Mouse (Mus musculus) hindbrain, embryonic 12.5 days (tissue): Measurements from ENCODE around the gene Fem1b. TPM values are rescaled to one million over a fixed set of nuclear protein-coding genes. Genes with fewer than 3 reads are reported as not detected.
A peak's percentile ranks its signal among the peaks of the same experiment; 100 is the strongest.
"Not testable (repeated sequence)": the region's sequence is repeated elsewhere in the genome, so short reads cannot be mapped to it uniquely, and the experiment has no call there.

Experiments
- ATAC-seq: fragments of 200-750 bp; cut with Nextera tagmentation; 2 replicates; pipeline ENCODE4 v1.8.0; 2017; ENCODE audit warnings: moderate TSS enrichment; ENCODE audit not compliant: low FRiP score
- H3K27ac ChIP-seq: fragments of 300-500 bp; sonication (generic); 2 replicates; pipeline ENCODE4 v1.5.1; 2016; ENCODE audit warnings: mild to moderate bottlenecking
- H3K27me3 ChIP-seq: fragments of 300-500 bp; sonication (generic); 2 replicates; pipeline ENCODE4 v1.6.1; 2016; ENCODE audit warnings: mild to moderate bottlenecking
- H3K36me3 ChIP-seq: fragments of 300-500 bp; sonication (generic); 2 replicates; pipeline ENCODE4 v1.6.1; 2016; ENCODE audit warnings: mild to moderate bottlenecking
- H3K4me1 ChIP-seq: fragments of 300-500 bp; sonication (generic); 2 replicates; pipeline ENCODE4 v1.6.1; 2016
- H3K4me2 ChIP-seq: fragments of 300-500 bp; sonication (generic); replicated peaks from 2 replicates; pipeline ENCODE4 v1.6.1; 2016; ENCODE audit warnings: mild to moderate bottlenecking
- H3K4me3 ChIP-seq: fragments of 300-500 bp; sonication (generic); 2 replicates; pipeline ENCODE4 v1.5.1; 2016; ENCODE audit warnings: mild to moderate bottlenecking
- H3K9ac ChIP-seq: fragments of 300-500 bp; sonication (generic); 2 replicates; pipeline ENCODE4 v1.6.1; 2016; ENCODE audit warnings: mild to moderate bottlenecking, moderate library complexity
- H3K9me3 ChIP-seq: fragments of 300-500 bp; sonication (generic); replicated peaks from 2 replicates; pipeline ENCODE4 v1.6.1; 2016; ENCODE audit warnings: mild to moderate bottlenecking
- WGBS: fragments of 180-500 bp; shearing (Covaris S2); methylation state at CpG from one replicate; pipeline ENCODE4 v1.1.7; 2016; 5-methylcytosine and 5-hydroxymethylcytosine counted together
- polyA plus RNA-seq: library from polyadenylated mRNA; unstranded; fragments of >200 nt; fragmentation: Nextera tagmentation; extraction: Ambion mirVana; gene quantifications from 2 replicates; pipeline ENCODE4 v1.2.1, GENCODE M21; 2016

Gene Fem1b
- polyA plus RNA-seq, 1 experiment from 2014 or later: 55.7 TPM

GRCm38 (mm10) chr9:62799218-62799617 lies 12.5 kb downstream of the Fem1b start:
- not testable (repeated sequence) for H3K4me2 ChIP-seq, ATAC-seq, H3K27me3 ChIP-seq, H3K9me3 ChIP-seq, H3K4me3 ChIP-seq, H3K27ac ChIP-seq, H3K4me1 ChIP-seq, H3K9ac ChIP-seq
- H3K36me3 ChIP-seq: peaks cover 26% of the 10 kb centered on the region
- WGBS: 91% methylated on average over 2 of the region's 2 CpGs

- ATAC-seq: no peak
- H3K36me3 ChIP-seq: 0 out of 2 replicates have a peak, but pooled peaks cover 3% of the 10 kb centered on the region
- 91% methylated on average over 12 of the region's 12 CpGs for WGBS
These were observed 21.9 kb downstream of the Fem1b start for GRCm38 (mm10) chr9:62789856-62790255.

GRCm38 (mm10) chr9:62786721-62787120 lies 25.0 kb downstream of the Fem1b start:
- H3K27me3 ChIP-seq: no peaks in the 10 kb centered on the region
- ATAC-seq: no peak
- no peaks in the 10 kb centered on the region for H3K36me3 ChIP-seq
- 74% methylated on average over 5 of the region's 5 CpGs for WGBS
- no peaks in the 10 kb centered on the region for H3K9me3 ChIP-seq
- H3K4me3 ChIP-seq: no peak overlapping the region
- H3K27ac ChIP-seq: no peak overlapping the region
- H3K4me1 ChIP-seq: peaks cover 17% of the 10 kb centered on the region
- H3K9ac ChIP-seq: no peak overlapping the region
- no peak overlapping the region for H3K4me2 ChIP-seq

More at GRCm38 (mm10) chr9:62789856-62790255, 21.9 kb downstream of the Fem1b start:
- no peak overlapping the region for H3K27ac ChIP-seq
- H3K4me1 ChIP-seq: no peaks in the 10 kb centered on the region
- no peaks in the 10 kb centered on the region for H3K9me3 ChIP-seq
- H3K9ac ChIP-seq: no peak overlapping the region
- no peaks in the 10 kb centered on the region for H3K27me3 ChIP-seq
- no peak overlapping the region for H3K4me2 ChIP-seq
- no peak overlapping the region for H3K4me3 ChIP-seq

GRCm38 (mm10) chr9:62784233-62784632 lies 27.5 kb downstream of the Fem1b start:
- no peak for ATAC-seq
- no peak overlapping the region for H3K9ac ChIP-seq
- no peak overlapping the region for H3K4me3 ChIP-seq
- no peaks in the 10 kb centered on the region for H3K27me3 ChIP-seq
- 96% methylated on average over 2 of the region's 2 CpGs for WGBS
- no peak overlapping the region for H3K4me2 ChIP-seq
- H3K9me3 ChIP-seq: no peaks in the 10 kb centered on the region
- peak overlapping the region; percentile 53; the same call in 1 of the 2 replicates for H3K27ac ChIP-seq
- no peaks in the 10 kb centered on the region for H3K36me3 ChIP-seq
- peaks cover 20% of the 10 kb centered on the region for H3K4me1 ChIP-seq

- Histone ChIP-seq H3K4me3 (peak overlapping the region; percentile 6; the same call in 1 of the 2 replicates), H3K9ac (0 out of 2 replicates have a peak overlapping the region, but pooled peaks have one; percentile 27), H3K27ac (peak overlapping the region; percentile 52), H3K9me3 (no peaks in the 10 kb centered on the region), H3K36me3 (no peaks in the 10 kb centered on the region), H3K4me2 (peak overlapping the region; percentile 38; the same call in 1 of the 2 replicates), H3K4me1 (peaks cover 20% of the 10 kb centered on the region), H3K27me3 (no peaks in the 10 kb centered on the region)
- WGBS: 34% methylated on average over 16 of the region's 16 CpGs
- peak; percentile 67 for ATAC-seq
These were observed 28.6 kb downstream of the Fem1b start for GRCm38 (mm10) chr9:62782976-62783781.

DNA sequence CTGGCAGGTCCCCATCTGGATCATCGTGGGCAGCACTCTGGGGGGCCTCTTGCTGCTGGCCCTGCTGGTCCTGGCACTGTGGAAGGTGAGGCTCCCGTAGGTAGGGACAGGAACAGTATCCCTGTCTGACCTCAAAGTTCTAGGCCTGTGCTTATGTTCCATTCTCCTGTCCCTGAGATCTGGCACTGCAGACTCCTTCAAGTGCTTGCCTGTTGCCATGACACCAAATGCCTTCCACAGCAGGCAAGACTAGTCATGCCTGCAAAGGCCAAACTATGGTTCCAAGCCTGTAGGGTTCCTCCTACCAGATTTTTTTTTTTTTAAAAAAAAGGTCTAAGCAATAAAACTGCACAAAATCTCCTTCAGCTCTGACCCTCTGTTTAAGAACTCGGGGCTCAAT lies 29.8 kb downstream of the Fem1b start:
- 48% methylated on average over 3 of the region's 3 CpGs for WGBS
- ATAC-seq: no peak
- Histone ChIP-seq H3K36me3 (no peaks in the 10 kb centered on the region), H3K4me3 (no peak overlapping the region), H3K4me1 (peaks cover 20% of the 10 kb centered on the region), H3K27ac (no peak overlapping the region), H3K9ac (no peak overlapping the region), H3K4me2 (no peak overlapping the region), H3K27me3 (no peaks in the 10 kb centered on the region), H3K9me3 (no peaks in the 10 kb centered on the region)

DNA sequence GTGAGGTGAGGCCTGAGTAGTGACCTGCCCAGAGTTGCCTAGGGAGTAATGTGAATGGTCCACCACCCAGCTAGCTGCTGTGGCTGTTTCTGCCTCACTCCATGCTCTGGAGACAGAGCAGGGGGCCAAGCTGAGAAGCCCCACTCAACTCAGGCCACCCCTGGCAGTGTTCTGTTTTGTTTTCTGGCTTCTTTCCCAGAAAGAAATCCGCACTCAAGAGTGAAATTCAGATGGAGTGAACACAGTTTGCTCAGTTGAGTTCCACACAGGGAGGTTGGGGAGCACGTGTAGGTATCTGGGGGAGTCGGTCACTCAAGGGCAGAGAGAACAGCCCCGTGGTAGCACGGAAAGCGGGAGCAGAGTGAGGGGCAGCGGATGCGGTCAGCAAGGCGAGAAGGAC lies 33.0 kb downstream of the Fem1b start:
- H3K4me3 ChIP-seq: no peak overlapping the region
- WGBS: 90% methylated on average over 9 of the region's 9 CpGs
- H3K4me1 ChIP-seq: peaks cover 20% of the 10 kb centered on the region
- H3K4me2 ChIP-seq: no peak overlapping the region
- no peak overlapping the region for H3K27ac ChIP-seq
- H3K9me3 ChIP-seq: no peaks in the 10 kb centered on the region
- no peaks in the 10 kb centered on the region for H3K27me3 ChIP-seq
- no peak overlapping the region for H3K9ac ChIP-seq
- ATAC-seq: no peak
- H3K36me3 ChIP-seq: no peaks in the 10 kb centered on the region

- Histone ChIP-seq H3K4me1 (peaks cover 7% of the 10 kb centered on the region; the same call in 1 of the 2 replicates), H3K4me3 (no peak overlapping the region), H3K36me3 (no peaks in the 10 kb centered on the region), H3K27me3 (no peaks in the 10 kb centered on the region), H3K9ac (no peak overlapping the region), H3K9me3 (no peaks in the 10 kb centered on the region), H3K27ac (no peak overlapping the region), H3K4me2 (no peak overlapping the region)
- WGBS: 8% methylated on average over 5 of the region's 5 CpGs
- ATAC-seq: peak; percentile 46; the same call in 1 of the 2 replicates
These were observed 34.3 kb downstream of the Fem1b start for GRCm38 (mm10) chr9:62777461-62777860.

- WGBS: 56% methylated on average over 4 of the region's 4 CpGs
- H3K4me1 ChIP-seq: no peaks in the 10 kb centered on the region
- no peaks in the 10 kb centered on the region for H3K27me3 ChIP-seq
- no peaks in the 10 kb centered on the region for H3K9me3 ChIP-seq
- no peak overlapping the region for H3K27ac ChIP-seq
- no peak overlapping the region for H3K4me2 ChIP-seq
- no peak for ATAC-seq
- no peak overlapping the region for H3K9ac ChIP-seq
- no peak overlapping the region for H3K4me3 ChIP-seq
- no peaks in the 10 kb centered on the region for H3K36me3 ChIP-seq
These were observed 36.3 kb downstream of the Fem1b start for GRCm38 (mm10) chr9:62775464-62775863.

- 78% methylated on average over 8 of the region's 8 CpGs for WGBS
- no peak overlapping the region for H3K4me2 ChIP-seq
- ATAC-seq: no peak
These were observed 39.0 kb downstream of the Fem1b start for GRCm38 (mm10) chr9:62772746-62773145.

GRCm38 (mm10) chr9:62768361-62768760 lies 43.4 kb downstream of the Fem1b start:
- Histone ChIP-seq H3K4me3 (no peak overlapping the region), H3K27ac (no peak overlapping the region), H3K9ac (no peak overlapping the region), H3K36me3 (no peaks in the 10 kb centered on the region), H3K27me3 (peaks cover 7% of the 10 kb centered on the region; the same call in 1 of the 2 replicates), H3K9me3 (no peaks in the 10 kb centered on the region), H3K4me1 (no peaks in the 10 kb centered on the region), H3K4me2 (no peak overlapping the region)
- no peak for ATAC-seq
- 87% methylated on average over 5 of the region's 5 CpGs for WGBS

More at GRCm38 (mm10) chr9:62772746-62773145, 39.0 kb downstream of the Fem1b start:
- H3K4me1 ChIP-seq: no peaks in the 10 kb centered on the region
- no peaks in the 10 kb centered on the region for H3K36me3 ChIP-seq
- H3K9ac ChIP-seq: no peak overlapping the region
- H3K4me3 ChIP-seq: no peak overlapping the region
- H3K27ac ChIP-seq: no peak overlapping the region
- no peaks in the 10 kb centered on the region for H3K27me3 ChIP-seq
- no peaks in the 10 kb centered on the region for H3K9me3 ChIP-seq

- no peaks in the 10 kb centered on the region for H3K9me3 ChIP-seq
- no peaks in the 10 kb centered on the region for H3K4me1 ChIP-seq
- H3K27ac ChIP-seq: no peak overlapping the region
- no peak overlapping the region for H3K4me3 ChIP-seq
- WGBS: 72% methylated on average over 17 of the region's 17 CpGs
- no peak overlapping the region for H3K9ac ChIP-seq
- no peak for ATAC-seq
- H3K36me3 ChIP-seq: no peaks in the 10 kb centered on the region
- no peak overlapping the region for H3K4me2 ChIP-seq
- peaks cover 7% of the 10 kb centered on the region; the same call in 1 of the 2 replicates for H3K27me3 ChIP-seq
These were observed 44.3 kb downstream of the Fem1b start for GRCm38 (mm10) chr9:62767464-62767863.

DNA sequence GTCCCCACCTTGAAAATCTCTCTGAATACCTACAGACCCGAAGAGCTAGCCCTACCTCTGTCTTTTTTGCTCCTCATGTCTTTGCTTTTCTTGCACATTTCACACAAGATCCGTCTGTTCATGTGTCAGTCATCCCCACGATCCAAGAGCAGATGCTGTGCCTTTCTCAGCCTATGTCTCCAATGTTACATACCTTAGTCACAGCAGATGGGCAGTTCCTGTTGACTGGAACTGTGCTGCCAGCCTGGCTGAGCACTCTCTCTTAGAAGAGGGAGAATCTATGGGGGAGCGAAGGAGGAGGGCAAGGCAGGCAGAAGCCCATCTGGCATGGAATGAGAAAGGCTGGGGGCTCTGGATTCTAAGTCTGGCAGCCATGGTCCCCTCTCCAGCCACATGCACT lies 46.4 kb downstream of the Fem1b start:
- Histone ChIP-seq H3K4me2 (no peak overlapping the region), H3K4me1 (no peaks in the 10 kb centered on the region), H3K9me3 (no peaks in the 10 kb centered on the region), H3K27me3 (peaks cover 7% of the 10 kb centered on the region; the same call in 1 of the 2 replicates), H3K4me3 (no peak overlapping the region), H3K27ac (no peak overlapping the region), H3K36me3 (no peaks in the 10 kb centered on the region), H3K9ac (no peak overlapping the region)
- WGBS: 71% methylated on average over 4 of the region's 4 CpGs
- ATAC-seq: no peak
